Mouse (Mus musculus) intestine, postnatal 0 days (tissue): ENCODE results near the gene Rad9b. TPM values are rescaled to one million over a fixed set of nuclear protein-coding genes. Genes with fewer than 3 reads are reported as not detected.

Experiments used
- ATAC-seq: fragments of 200-750 bp; cut with Nextera tagmentation; 2 replicates; pipeline ENCODE4 v1.8.0; 2017; ENCODE audit warnings: mild to moderate bottlenecking, moderate TSS enrichment, moderate library complexity
- H3K27ac ChIP-seq: fragments of 300-500 bp; sonication (generic); 2 replicates; pipeline ENCODE4 v1.5.1; 2014; ENCODE audit warnings: mild to moderate bottlenecking, low read depth, low read length, moderate library complexity
- H3K27me3 ChIP-seq: fragments of 300-500 bp; sonication (generic); replicated peaks from 2 replicates; pipeline ENCODE4 v1.6.1; 2014; ENCODE audit warnings: low read length, mixed read lengths; ENCODE audit not compliant: control insufficient read depth, insufficient read depth
- H3K36me3 ChIP-seq: fragments of 300-500 bp; sonication (generic); 2 replicates; pipeline ENCODE4 v1.6.1; 2014; ENCODE audit warnings: mild to moderate bottlenecking, moderate library complexity; ENCODE audit not compliant: control insufficient read depth, insufficient read depth
- H3K4me1 ChIP-seq: fragments of 300-500 bp; sonication (generic); replicated peaks from 2 replicates; pipeline ENCODE4 v1.6.1; 2014; ENCODE audit warnings: antibody characterized with exemption, low read length, mixed read lengths; ENCODE audit not compliant: control insufficient read depth, insufficient read depth
- H3K4me2 ChIP-seq: fragments of 300-500 bp; sonication (generic); replicated peaks from 2 replicates; pipeline ENCODE4 v1.6.1; 2014; ENCODE audit warnings: low read depth, mild to moderate bottlenecking, moderate library complexity
- H3K4me3 ChIP-seq: fragments of 300-500 bp; sonication (generic); 2 replicates; pipeline ENCODE4 v1.5.1; 2014; ENCODE audit warnings: low read depth, low read length
- H3K9ac ChIP-seq: fragments of 300-500 bp; sonication (generic); 2 replicates; pipeline ENCODE4 v1.6.1; 2014; ENCODE audit warnings: mild to moderate bottlenecking, low read depth, low read length
- H3K9me3 ChIP-seq: fragments of 300-500 bp; sonication (generic); 2 replicates; pipeline ENCODE4 v1.6.1; 2016; ENCODE audit warnings: mixed run types; ENCODE audit not compliant: control insufficient read depth
- CTCF ChIP-seq: sonication (generic); IDR thresholded peaks from 2 replicates; pipeline ENCODE4 v1.5.1; 2016; ENCODE audit warnings: low read depth, mild to moderate bottlenecking, control low read depth, antibody characterized with exemption, moderate library complexity
- WGBS: fragments of 180-500 bp; shearing (Covaris S2); extraction: QIAGEN DNeasy Blood & Tissue Kit; methylation state at CpG from one replicate; pipeline ENCODE4 v1.1.7; 2014; 5-methylcytosine and 5-hydroxymethylcytosine counted together
- polyA plus RNA-seq: library from polyadenylated mRNA; unstranded; fragments of >200 nt; fragmentation: Nextera tagmentation; extraction: Ambion mirVana; gene quantifications from 2 replicates; pipeline ENCODE4 v1.2.1, GENCODE M21; 2015

Gene Rad9b
- polyA plus RNA-seq, 1 experiment from 2014 or later: 4.6 TPM

- H3K4me3 ChIP-seq: peak overlapping the region; percentile 83
- no peaks in the 10 kb centered on the region for H3K36me3 ChIP-seq
- H3K9me3 ChIP-seq: no peaks in the 10 kb centered on the region
- H3K4me2 ChIP-seq: peak overlapping the region; percentile 67
- H3K27me3 ChIP-seq: no peaks in the 10 kb centered on the region
- no peak for ATAC-seq
- H3K9ac ChIP-seq: peak overlapping the region; percentile 90; the same call in 1 of the 2 replicates
- no peak overlapping the region for H3K27ac ChIP-seq
- WGBS: 51% methylated on average over 15 of the region's 16 CpGs
- H3K4me1 ChIP-seq: no peaks in the 10 kb centered on the region
- no peak for TF ChIP-seq CTCF
Measured at GRCm38 (mm10) chr5:122391178-122391785, 37.2 kb upstream of the Rad9b start.

GRCm38 (mm10) chr5:122390671-122391070 is 36.6 kb upstream of the Rad9b start:
- Histone ChIP-seq H3K9me3 (no peaks in the 10 kb centered on the region), H3K27ac (no peak overlapping the region), H3K27me3 (no peaks in the 10 kb centered on the region), H3K4me3 (no peak overlapping the region), H3K36me3 (no peaks in the 10 kb centered on the region), H3K9ac (no peak overlapping the region), H3K4me2 (no peak overlapping the region), H3K4me1 (no peaks in the 10 kb centered on the region)
- no peak for ATAC-seq
- TF ChIP-seq CTCF: no peak

GRCm38 (mm10) chr5:122390006-122390405 is 36.0 kb upstream of the Rad9b start:
- no peaks in the 10 kb centered on the region for H3K36me3 ChIP-seq
- no peak overlapping the region for H3K9ac ChIP-seq
- no peaks in the 10 kb centered on the region for H3K4me1 ChIP-seq
- H3K4me2 ChIP-seq: no peak overlapping the region
- H3K4me3 ChIP-seq: no peak overlapping the region
- ATAC-seq: no peak
- 85% methylated on average over 5 of the region's 5 CpGs for whole genome bisulfite sequencing
- TF ChIP-seq CTCF: no peak
- no peaks in the 10 kb centered on the region for H3K27me3 ChIP-seq
- no peak overlapping the region for H3K27ac ChIP-seq
- no peaks in the 10 kb centered on the region for H3K9me3 ChIP-seq

- Histone ChIP-seq H3K4me3 (no peak overlapping the region), H3K9ac (no peak overlapping the region), H3K4me1 (no peaks in the 10 kb centered on the region), H3K4me2 (no peak overlapping the region), H3K27me3 (no peaks in the 10 kb centered on the region), H3K9me3 (no peaks in the 10 kb centered on the region), H3K36me3 (peaks cover 38% of the 10 kb centered on the region), H3K27ac (no peak overlapping the region)
- ATAC-seq: peak; percentile 53
- WGBS: 51% methylated on average over 11 of the region's 11 CpGs
- peak; percentile 94 for TF ChIP-seq CTCF
Measured at GRCm38 (mm10) chr5:122379374-122380155, 25.5 kb upstream of the Rad9b start.

GRCm38 (mm10) chr5:122378171-122378570 is 24.1 kb upstream of the Rad9b start:
- Histone ChIP-seq H3K36me3 (peaks cover 43% of the 10 kb centered on the region), H3K4me3 (no peak overlapping the region), H3K4me1 (no peaks in the 10 kb centered on the region), H3K9me3 (no peaks in the 10 kb centered on the region), H3K4me2 (no peak overlapping the region), H3K27ac (no peak overlapping the region), H3K27me3 (no peaks in the 10 kb centered on the region), H3K9ac (no peak overlapping the region)
- 93% methylated on average over 12 of the region's 12 CpGs for WGBS
- ATAC-seq: no peak
- no peak for TF ChIP-seq CTCF

GRCm38 (mm10) chr5:122377101-122377833 is 23.2 kb upstream of the Rad9b start:
- Histone ChIP-seq H3K9ac (no peak overlapping the region), H3K4me1 (no peaks in the 10 kb centered on the region), H3K9me3 (no peaks in the 10 kb centered on the region), H3K4me2 (no peak overlapping the region), H3K27me3 (no peaks in the 10 kb centered on the region), H3K4me3 (no peak overlapping the region), H3K36me3 (peaks cover 41% of the 10 kb centered on the region), H3K27ac (no peak overlapping the region)
- TF ChIP-seq CTCF: no peak
- WGBS: 84% methylated on average over 4 of the region's 4 CpGs
- ATAC-seq: no peak
